Mouse (Mus musculus) heart, postnatal 10 days (tissue): Measurements from ENCODE around the gene Ripk3. TPM values are rescaled to one million over a fixed set of nuclear protein-coding genes. Genes with fewer than 3 reads are reported as not detected.
A peak's percentile ranks its signal among the peaks of the same experiment; 100 is the strongest.
"Not testable (repeated sequence)": the region's sequence is repeated elsewhere in the genome, so short reads cannot be mapped to it uniquely, and the experiment has no call there.

Source experiments
- DNase-seq, 2 experiments: peaks; one replicate each; pipeline ENCODE4 v3.0.0; 2021
- intact Hi-C: fragments of 180-260 bp; cut with DNase I; formaldehyde crosslinking; loops from one replicate; pipeline ENCODE4 v1.15.1; 2025
- total RNA-seq, 2 experiments: library from RNA; stranded (reverse); gene quantifications; 2 replicates each; pipeline ENCODE4 v1.2.3; 2021

Gene Ripk3
- total RNA-seq, 2 experiments from 2014 or later = 6.6 to 9.7 TPM

GRCm38 (mm10) chr14:55765696-55766095, 23.0 kb downstream of the Ripk3 start, which contains the start of gene Ltb4r1:
Gene Ltb4r1, plus strand, starts transcription at chr14:55765962.
- intact Hi-C loops = no loop called here
- no peak for DNase-seq

GRCm38 (mm10) chr14:55763166-55763565, 25.5 kb downstream of the Ripk3 start:
- DNase-seq = peak in 1 of 2 experiments; percentile 45
- intact Hi-C loops = no loop called here

GRCm38 (mm10) chr14:55762001-55762821, 26.5 kb downstream of the Ripk3 start:
- DNase-seq = peak; percentile 65 to 77
- intact Hi-C loops = no loop called here

GRCm38 (mm10) chr14:55761163-55761562, 27.5 kb downstream of the Ripk3 start, which contains the start of gene Ltb4r2:
Gene Ltb4r2, plus strand, starts transcription at chr14:55761428.
- no peak for DNase-seq
- intact Hi-C loops = no loop called here

- intact Hi-C loops = not testable (repeated sequence)
- peak; percentile 89 to 93 for DNase-seq
Observed at GRCm38 (mm10) chr14:55760156-55760555, 28.5 kb downstream of the Ripk3 start.

- DNase-seq = peak; percentile 60 to 77
- intact Hi-C loops = loop anchor here (5.0 kb wide), 1 partner anchor 131 kb away; no protein-coding TSS in a partner anchor
Observed at GRCm38 (mm10) chr14:55758363-55758784, 30.3 kb downstream of the Ripk3 start, which contains the start of gene Cideb. Gene Cideb, minus strand, starts transcription at chr14:55758458.

- intact Hi-C loops = loop anchor here (5.0 kb wide), 1 partner anchor 130 kb away; no protein-coding TSS in a partner anchor
- DNase-seq = no peak
Observed at GRCm38 (mm10) chr14:55757566-55757965, 31.1 kb downstream of the Ripk3 start.

- intact Hi-C loops = loop anchor here (10.0 kb wide), 1 partner anchor 252 kb away; the partner anchor contains the start of gene Carmil3
- DNase-seq = no peak
Observed at GRCm38 (mm10) chr14:55747051-55747847, 41.4 kb downstream of the Ripk3 start.

- intact Hi-C loops = loop anchor here (10.0 kb wide), 1 partner anchor 251 kb away; the partner anchor contains the start of gene Carmil3
- no peak for DNase-seq
Observed at GRCm38 (mm10) chr14:55745861-55746237, 42.8 kb downstream of the Ripk3 start.

GRCm38 (mm10) chr14:55745180-55745860, 43.3 kb downstream of the Ripk3 start, which contains the start of the genes Dhrs1 and Nop9:
Gene Dhrs1, minus strand, starts transcription at chr14:55745690.
Gene Nop9, plus strand, starts transcription at chr14:55745693.
- peak; percentile 92 to 93 for DNase-seq
- intact Hi-C loops = loop anchor here (10.0 kb wide), 1 partner anchor 251 kb away; the partner anchor contains the start of gene Carmil3

- peak; percentile 91 to 94 for DNase-seq
- intact Hi-C loops = loop anchor here (1.0 to 10.0 kb wide), 4 partner anchors 21 to 249 kb away; partner anchors contain the start of genes Carmil3 and Rabggta
Observed at GRCm38 (mm10) chr14:55743711-55744110, 45.0 kb downstream of the Ripk3 start.

GRCm38 (mm10) chr14:55737086-55737687, 51.5 kb downstream of the Ripk3 start:
- DNase-seq = no peak
- intact Hi-C loops = no loop called here

- no peak for DNase-seq
Observed at GRCm38 (mm10) chr14:55735758-55736157, 52.9 kb downstream of the Ripk3 start.

GRCm38 (mm10) chr14:55735334-55735733, 53.3 kb downstream of the Ripk3 start:
- DNase-seq = no peak
- intact Hi-C loops = no loop called here

More at GRCm38 (mm10) chr14:55735758-55736157, 52.9 kb downstream of the Ripk3 start:
- intact Hi-C loops = no loop called here

Other genes starting within 250 kb of the Ripk3 start
- 10 to 100 TPM; 23.3 to 24.1 TPM for gene Pck2, start 248.6 kb downstream of the Ripk3 start, total RNA-seq
- gene Dcaf11, start 228.9 kb downstream of the Ripk3 start, total RNA-seq = 10 to 100 TPM; 86.3 to 87.5 TPM
- gene A730061H03Rik, start 228.5 kb downstream of the Ripk3 start, total RNA-seq = under 1 TPM; 0.64 to 0.65 TPM
- gene Fitm1, start 213.2 kb downstream of the Ripk3 start, total RNA-seq = 100 to 1,000 TPM; 192 to 201 TPM
- gene Psme1, start 210.7 kb downstream of the Ripk3 start, total RNA-seq = 100 to 1,000 TPM; 247 to 272 TPM
- 10 to 100 TPM; 42.6 to 43.4 TPM for gene Emc9, start 203.6 kb downstream of the Ripk3 start, total RNA-seq
- 100 to 1,000 TPM; 139 to 140 TPM for gene Psme2, start 197.8 kb downstream of the Ripk3 start, total RNA-seq
- gene Rnf31, start 197.2 kb downstream of the Ripk3 start, total RNA-seq = 10 to 100 TPM; 21.7 to 28.3 TPM
- 10 to 100 TPM in 1 of 2 experiments, 1 to 10 TPM in 1; 9.2 to 11.3 TPM for gene Irf9, start 185.3 kb downstream of the Ripk3 start, total RNA-seq
- gene Rec8, start 170.8 kb downstream of the Ripk3 start, total RNA-seq = under 1 TPM; 0.53 to 0.67 TPM
- gene Ipo4, start 152.9 kb downstream of the Ripk3 start, total RNA-seq = 10 to 100 TPM; 54.7 to 55.0 TPM
- gene Gm49378, start 151.0 kb downstream of the Ripk3 start, total RNA-seq = 1 to 10 TPM; 1.1 to 2.1 TPM
- gene Tm9sf1, start 145.1 kb downstream of the Ripk3 start, total RNA-seq = 10 to 100 TPM; 56.3 to 61.2 TPM
- gene Tssk4, start 138.7 kb downstream of the Ripk3 start, total RNA-seq = under 1 TPM; 0.64 to 0.81 TPM
- gene Mdp1, start 128.4 kb downstream of the Ripk3 start, total RNA-seq = 10 to 100 TPM; 55.6 to 72.2 TPM
- 10 to 100 TPM; 16.4 to 18.5 TPM for gene Gmpr2, start 116.9 kb downstream of the Ripk3 start, total RNA-seq
- gene Nedd8, start 116.7 kb downstream of the Ripk3 start, total RNA-seq = 100 to 1,000 TPM; 291 to 295 TPM
- 10 to 100 TPM; 14.2 to 16.5 TPM for gene Tinf2, start 107.0 kb downstream of the Ripk3 start, total RNA-seq
- gene Tgm1, start 74.9 kb downstream of the Ripk3 start, total RNA-seq = under 1 TPM; 0.24 to 0.25 TPM
- 10 to 100 TPM; 13.7 to 14.4 TPM for gene Rabggta, start 66.6 kb downstream of the Ripk3 start, total RNA-seq
- gene Dhrs1, start 43.2 kb downstream of the Ripk3 start, total RNA-seq = 10 to 100 TPM; 54.5 to 56.6 TPM
- gene Nop9, start 43.2 kb downstream of the Ripk3 start, total RNA-seq = 10 to 100 TPM; 14.5 to 18.7 TPM
- gene Cideb, start 30.4 kb downstream of the Ripk3 start, total RNA-seq = 1 to 10 TPM; 1.1 to 1.2 TPM
- under 1 TPM in 1 of 2 experiments, not detected in 1; 0.10 TPM for gene Ltb4r2, start 27.4 kb downstream of the Ripk3 start, total RNA-seq
- under 1 TPM; 0.67 to 0.74 TPM for gene Ltb4r1, start 22.9 kb downstream of the Ripk3 start, total RNA-seq
- gene Adcy4, start 4.8 kb downstream of the Ripk3 start, total RNA-seq = 10 to 100 TPM; 21.1 to 21.9 TPM
- gene Nfatc4, start 34.3 kb upstream of the Ripk3 start, total RNA-seq = 10 to 100 TPM; 11.1 to 12.1 TPM
- gene Nynrin, start 65.1 kb upstream of the Ripk3 start, total RNA-seq = 10 to 100 TPM; 24.1 to 27.6 TPM
- under 1 TPM; 0.22 to 0.38 TPM for gene Cbln3, start 95.5 kb upstream of the Ripk3 start, total RNA-seq
- gene Khnyn, start 96.1 kb upstream of the Ripk3 start, total RNA-seq = 10 to 100 TPM; 12.5 to 13.1 TPM
- 10 to 100 TPM; 73.2 to 79.9 TPM for gene Sdr39u1, start 111.4 kb upstream of the Ripk3 start, total RNA-seq
- 1 to 10 TPM; 5.2 to 6.8 TPM for gene Cma1, start 155.8 kb upstream of the Ripk3 start, total RNA-seq
- gene Cma2, start 162.1 kb upstream of the Ripk3 start, total RNA-seq = under 1 TPM in 1 of 2 experiments, not detected in 1; 0.53 TPM
- gene Mcpt1, start 229.1 kb upstream of the Ripk3 start, total RNA-seq = not detected
- gene Mcpt9, start 241.6 kb upstream of the Ripk3 start, total RNA-seq = not detected